Mouse (Mus musculus): ENCODE data around the gene Atg2b. TPM values are rescaled to one million over a fixed set of nuclear protein-coding genes. Genes with fewer than 3 reads are reported as not detected.

The Atg2b gene
- polyA plus RNA-seq, 1 experiment from 2014 or later = 14.5 TPM

DNA sequence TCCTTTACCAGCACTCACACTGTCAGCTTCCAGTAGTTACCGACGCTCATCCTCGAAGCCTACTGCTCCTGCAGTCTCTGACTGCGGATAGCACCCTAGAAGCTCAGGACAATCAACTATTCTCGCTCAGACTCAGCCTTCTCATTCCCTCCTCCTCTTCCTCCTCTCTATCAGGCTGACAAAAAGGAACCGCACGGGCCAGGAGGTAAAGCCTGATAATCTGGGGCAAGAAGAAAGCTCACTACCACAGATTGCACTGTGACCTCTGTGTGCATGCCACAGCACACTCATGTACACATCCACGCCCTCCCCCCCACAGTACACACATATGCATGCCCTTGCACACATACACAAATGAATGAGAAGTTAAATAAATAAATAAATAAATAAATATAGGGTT lies 8.7 kb downstream of the Atg2b start:
- ATAC-seq = no peak
- H3K27ac ChIP-seq = no peak overlapping the region
- 94% methylated on average over 8 of the region's 8 CpGs for WGBS

DNA sequence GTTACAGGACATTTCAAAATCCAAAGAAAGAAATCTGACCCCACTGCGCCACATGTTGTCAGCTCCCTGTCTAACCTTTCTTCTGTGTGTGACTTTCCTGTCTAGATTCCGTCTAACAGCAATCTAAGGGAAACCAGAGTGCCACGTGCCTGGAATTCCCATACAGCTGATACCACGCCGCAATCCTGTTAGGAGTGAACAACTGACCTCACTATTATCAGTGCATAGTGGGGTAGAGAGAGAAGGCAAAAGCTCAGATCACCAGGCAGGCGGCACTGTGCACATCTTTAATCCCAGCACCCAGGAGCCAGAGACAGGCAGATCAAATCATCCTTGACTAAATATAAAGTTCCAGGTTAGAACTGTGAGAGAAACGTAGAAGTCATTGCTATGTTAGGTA lies 29.2 kb downstream of the Atg2b start:
- H3K27ac ChIP-seq = no peak overlapping the region
- H3K27me3 ChIP-seq = no peaks in the 10 kb centered on the region
- H3K9ac ChIP-seq (replicated peaks) = no peak overlapping the region
- peaks cover 94% of the 10 kb centered on the region for H3K36me3 ChIP-seq
- 92% methylated on average over 7 of the region's 7 CpGs for WGBS
- H3K4me1 ChIP-seq (replicated peaks) = no peaks in the 10 kb centered on the region
- H3K9me3 ChIP-seq = no peaks in the 10 kb centered on the region
- H3K4me2 ChIP-seq (replicated peaks) = no peak overlapping the region
- no peak for ATAC-seq
- no peak overlapping the region for H3K4me3 ChIP-seq (replicated peaks)

More for the DNA sequence above, 8.7 kb downstream of the Atg2b start:
- Histone ChIP-seq H3K9me3 (no peaks in the 10 kb centered on the region), H3K4me2 (replicated peaks) (no peak overlapping the region), H3K4me3 (replicated peaks) (no peak overlapping the region), H3K4me1 (replicated peaks) (0 out of 2 replicates have a peak, but pooled peaks cover 2% of the 10 kb centered on the region), H3K36me3 (peaks cover 27% of the 10 kb centered on the region), H3K9ac (replicated peaks) (no peak overlapping the region), H3K27me3 (no peaks in the 10 kb centered on the region)

DNA sequence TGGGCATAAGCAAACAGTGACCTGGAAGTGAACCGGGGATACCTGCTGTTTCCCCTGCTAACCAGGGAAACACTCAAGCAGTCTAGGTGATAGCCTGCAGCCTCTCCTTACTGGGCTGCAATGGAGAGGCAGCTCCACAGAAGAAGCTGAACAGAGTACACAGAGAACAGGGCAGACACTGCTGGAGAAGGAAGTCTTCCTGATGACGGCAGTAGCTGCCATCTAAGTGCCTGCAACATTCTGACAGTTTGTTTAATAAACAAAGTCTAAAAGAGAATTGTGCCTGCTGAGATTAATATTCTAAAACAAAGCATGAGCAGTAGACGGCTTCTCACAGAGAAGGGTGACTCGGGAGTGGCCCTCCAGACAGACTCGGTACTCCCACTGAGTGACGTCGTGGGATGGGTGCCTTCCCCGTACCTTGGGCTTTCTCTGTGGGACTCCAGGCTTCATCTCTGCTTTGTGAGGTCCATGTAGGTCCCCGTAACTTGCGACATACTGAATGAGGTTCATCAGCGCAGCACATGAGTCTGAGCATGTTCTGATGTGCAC lies 42.2 kb downstream of the Atg2b start:
- Histone ChIP-seq H3K36me3 (peaks cover 97% of the 10 kb centered on the region), H3K4me2 (replicated peaks) (no peak overlapping the region), H3K9me3 (no peaks in the 10 kb centered on the region), H3K4me1 (replicated peaks) (no peaks in the 10 kb centered on the region), H3K27ac (no peak overlapping the region), H3K9ac (replicated peaks) (no peak overlapping the region), H3K27me3 (no peaks in the 10 kb centered on the region), H3K4me3 (replicated peaks) (no peak overlapping the region)
- ATAC-seq = no peak
- 94% methylated on average over 11 of the region's 11 CpGs for WGBS

DNA sequence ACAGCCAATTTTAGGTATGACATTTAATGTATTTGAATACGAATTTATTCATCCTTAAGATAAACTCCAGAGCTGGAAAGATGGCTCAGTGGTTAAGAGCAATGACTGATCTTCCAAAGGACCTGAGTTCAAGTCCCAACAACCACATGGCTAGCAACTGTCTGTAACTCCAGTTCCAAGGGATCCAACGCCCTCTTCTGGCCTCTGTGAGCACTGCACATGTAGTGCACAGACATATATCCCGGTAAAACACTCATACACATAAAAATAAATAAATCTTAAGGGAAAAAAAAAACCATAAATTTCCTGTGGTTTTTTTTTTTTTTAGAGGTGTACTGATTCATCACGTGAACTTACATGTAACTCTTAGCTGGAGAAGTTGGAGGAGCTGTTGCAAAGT lies 47.5 kb downstream of the Atg2b start:
- no peak overlapping the region for H3K27ac ChIP-seq
- H3K4me1 ChIP-seq (replicated peaks) = no peaks in the 10 kb centered on the region
- no peak overlapping the region for H3K9ac ChIP-seq (replicated peaks)
- ATAC-seq = no peak
- H3K9me3 ChIP-seq = no peaks in the 10 kb centered on the region
- no peak overlapping the region for H3K4me3 ChIP-seq (replicated peaks)
- no peak overlapping the region for H3K4me2 ChIP-seq (replicated peaks)
- H3K27me3 ChIP-seq = no peaks in the 10 kb centered on the region
- peaks cover 98% of the 10 kb centered on the region for H3K36me3 ChIP-seq
- 80% methylated on average over 4 of the region's 4 CpGs for WGBS

DNA sequence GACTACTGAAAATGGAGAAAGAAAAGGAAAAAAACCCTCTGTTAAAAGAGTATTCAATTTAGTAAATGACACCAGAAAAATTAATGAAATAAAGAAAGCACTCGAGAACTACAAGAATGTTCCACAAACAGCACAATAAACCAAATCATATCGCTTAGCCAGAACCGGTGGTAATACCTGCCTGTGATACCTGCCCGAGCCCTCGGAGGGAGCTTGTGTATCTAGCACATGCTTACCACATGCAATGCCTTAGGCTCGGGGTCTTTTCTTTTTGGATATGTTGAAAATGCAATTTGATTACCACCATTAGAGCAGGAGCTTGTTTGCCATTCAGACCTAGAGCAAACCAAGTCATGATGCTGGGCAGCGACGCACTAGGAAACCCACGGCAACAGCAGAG lies 48.5 kb downstream of the Atg2b start:
- ATAC-seq = no peak
- 90% methylated on average over 9 of the region's 9 CpGs for WGBS
- Histone ChIP-seq H3K9ac (replicated peaks) (no peak overlapping the region), H3K4me3 (replicated peaks) (no peak overlapping the region), H3K27me3 (no peaks in the 10 kb centered on the region), H3K4me1 (replicated peaks) (no peaks in the 10 kb centered on the region), H3K27ac (no peak overlapping the region), H3K9me3 (no peaks in the 10 kb centered on the region), H3K36me3 (peaks cover 88% of the 10 kb centered on the region), H3K4me2 (replicated peaks) (no peak overlapping the region)

DNA sequence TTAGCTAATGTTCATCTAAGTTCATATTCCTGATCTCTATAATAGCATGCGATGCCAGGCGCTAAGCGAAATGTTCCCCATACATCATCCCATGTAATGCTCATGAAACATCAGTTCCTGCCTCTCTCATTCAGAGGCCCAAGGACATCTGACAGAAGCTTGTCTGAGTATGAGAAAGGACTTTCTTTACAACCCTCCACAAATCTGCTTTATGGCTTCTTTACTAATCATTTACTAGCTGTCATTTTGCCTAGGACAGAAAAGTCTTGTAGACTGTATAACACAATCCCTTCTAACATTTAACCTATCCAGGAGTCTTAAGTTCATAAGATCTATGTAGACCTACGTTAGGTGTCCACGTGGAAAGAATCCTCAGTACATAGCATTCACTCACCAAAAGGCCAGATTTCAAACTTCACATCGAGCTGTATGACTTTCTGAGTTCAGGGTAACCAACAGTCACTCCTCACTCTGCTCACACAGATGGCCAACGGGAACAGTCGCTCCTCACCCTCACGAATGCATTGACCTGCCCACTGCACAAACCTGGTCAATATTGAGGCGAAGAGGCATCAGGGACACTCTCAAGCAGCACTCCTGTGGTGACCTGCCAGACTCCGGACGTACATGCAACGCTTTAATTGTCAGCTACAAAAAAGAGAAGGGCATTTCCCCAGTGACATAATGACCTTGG lies 50.5 kb downstream of the Atg2b start:
- Histone ChIP-seq H3K4me1 (replicated peaks) (no peaks in the 10 kb centered on the region), H3K4me2 (replicated peaks) (no peak overlapping the region), H3K9ac (replicated peaks) (no peak overlapping the region), H3K9me3 (no peaks in the 10 kb centered on the region), H3K4me3 (replicated peaks) (no peak overlapping the region), H3K36me3 (peaks cover 71% of the 10 kb centered on the region), H3K27ac (no peak overlapping the region), H3K27me3 (no peaks in the 10 kb centered on the region)
- 97% methylated on average over 13 of the region's 13 CpGs for WGBS
- ATAC-seq = no peak

DNA sequence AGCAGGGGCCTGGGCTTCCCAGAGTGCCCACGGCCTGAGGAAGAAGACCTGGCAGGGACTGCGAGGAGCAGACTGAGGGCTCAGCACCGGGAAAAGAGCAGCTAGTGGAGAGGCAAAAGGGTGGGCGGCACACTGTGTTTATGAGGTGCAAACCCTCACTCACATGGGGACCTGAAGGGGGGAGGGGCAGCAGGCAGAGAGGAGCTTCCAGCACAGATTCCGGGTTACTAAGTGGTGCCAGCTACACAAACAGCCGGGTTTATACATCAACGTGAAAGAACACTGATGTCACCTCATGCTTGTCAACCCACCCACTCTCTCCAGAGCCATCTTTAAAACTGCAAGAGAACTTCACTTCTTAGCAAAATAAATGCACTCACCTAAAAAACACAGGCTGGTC lies 59.2 kb downstream of the Atg2b start:
- no peaks in the 10 kb centered on the region for H3K4me1 ChIP-seq (replicated peaks)
- no peak overlapping the region for H3K27ac ChIP-seq
- ATAC-seq = no peak
- no peak overlapping the region for H3K4me2 ChIP-seq (replicated peaks)
- H3K9ac ChIP-seq (replicated peaks) = no peak overlapping the region
- H3K36me3 ChIP-seq = peaks cover 68% of the 10 kb centered on the region
- no peaks in the 10 kb centered on the region for H3K27me3 ChIP-seq
- 81% methylated on average over 7 of the region's 7 CpGs for WGBS
- no peaks in the 10 kb centered on the region for H3K9me3 ChIP-seq
- no peak overlapping the region for H3K4me3 ChIP-seq (replicated peaks)

DNA sequence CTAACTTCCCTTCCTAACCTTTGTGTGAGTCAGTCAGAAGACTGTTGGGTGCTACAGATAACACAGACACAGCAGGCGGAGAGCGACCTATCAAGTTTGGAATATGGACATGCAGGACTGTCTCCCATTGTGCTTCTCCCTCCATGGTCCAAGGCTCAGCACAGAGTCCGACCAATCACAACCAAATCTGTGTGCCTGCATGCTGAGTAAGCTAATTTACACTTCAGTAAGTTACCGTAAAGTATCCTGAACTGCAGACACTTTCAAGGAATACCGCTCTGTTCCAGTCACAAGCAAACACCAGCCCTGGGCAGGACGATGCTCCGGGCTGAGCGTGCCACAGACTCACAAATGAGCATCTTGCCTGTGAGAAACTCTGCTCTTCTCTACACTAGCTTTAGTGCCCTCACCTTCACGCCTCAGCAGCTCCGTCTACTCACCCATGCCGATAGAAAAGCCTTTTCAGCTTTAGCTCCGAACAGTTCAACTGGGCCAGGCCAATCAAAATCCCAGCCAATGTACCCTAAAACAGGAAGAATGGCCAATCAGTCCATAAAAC lies 62.0 kb downstream of the Atg2b start:
- WGBS = 43% methylated on average over 12 of the region's 12 CpGs
- Histone ChIP-seq H3K4me1 (replicated peaks) (no peaks in the 10 kb centered on the region), H3K27me3 (no peaks in the 10 kb centered on the region), H3K4me3 (replicated peaks) (no peak overlapping the region), H3K9ac (replicated peaks) (no peak overlapping the region), H3K9me3 (no peaks in the 10 kb centered on the region), H3K27ac (no peak overlapping the region), H3K4me2 (replicated peaks) (no peak overlapping the region), H3K36me3 (peaks cover 80% of the 10 kb centered on the region)
- ATAC-seq = no peak

DNA sequence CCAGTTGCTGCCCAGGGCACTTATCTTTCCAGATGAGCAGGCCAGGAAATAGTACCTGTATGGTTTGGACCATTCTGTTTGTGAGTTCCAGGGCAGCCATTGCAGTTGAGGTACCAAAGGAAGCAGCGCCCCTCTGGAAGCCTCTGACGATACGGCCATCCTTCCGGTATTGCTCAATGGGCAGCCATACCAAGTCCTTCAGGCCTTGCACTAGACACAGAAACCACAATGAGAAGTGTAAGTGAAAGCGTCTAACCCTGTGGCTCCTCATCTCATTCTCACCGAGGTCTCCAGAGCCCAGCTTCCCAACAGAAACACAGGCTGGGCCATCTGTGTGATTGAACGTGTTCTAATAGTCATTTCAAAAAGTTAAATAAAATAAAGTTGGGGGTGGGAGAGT lies 63.0 kb downstream of the Atg2b start:
- Histone ChIP-seq H3K4me2 (replicated peaks) (no peak overlapping the region), H3K4me1 (replicated peaks) (no peaks in the 10 kb centered on the region), H3K9ac (replicated peaks) (no peak overlapping the region), H3K4me3 (replicated peaks) (no peak overlapping the region), H3K9me3 (no peaks in the 10 kb centered on the region), H3K27ac (no peak overlapping the region), H3K27me3 (no peaks in the 10 kb centered on the region), H3K36me3 (peaks cover 82% of the 10 kb centered on the region)
- ATAC-seq = no peak
- WGBS = 96% methylated on average over 7 of the region's 7 CpGs

DNA sequence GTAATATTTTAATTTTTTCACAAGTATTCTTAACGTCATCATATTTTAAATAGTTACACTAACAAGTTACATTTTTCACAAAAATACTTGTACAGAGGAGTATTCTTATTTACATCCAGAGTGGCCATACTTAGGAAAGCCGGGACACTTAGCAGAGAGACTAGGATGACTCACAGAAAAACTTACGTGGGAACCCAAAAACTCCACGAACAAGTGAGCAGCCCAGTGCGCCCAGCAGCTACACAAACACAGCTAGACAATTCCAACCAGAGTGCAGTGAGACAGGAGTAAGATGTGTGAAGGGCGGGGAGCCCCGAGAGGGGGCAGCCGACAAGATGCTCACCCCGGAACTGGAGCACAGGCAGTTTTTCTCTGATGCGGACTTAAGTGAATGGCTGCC lies 71.5 kb downstream of the Atg2b start:
- WGBS = 89% methylated on average over 10 of the region's 10 CpGs

DNA sequence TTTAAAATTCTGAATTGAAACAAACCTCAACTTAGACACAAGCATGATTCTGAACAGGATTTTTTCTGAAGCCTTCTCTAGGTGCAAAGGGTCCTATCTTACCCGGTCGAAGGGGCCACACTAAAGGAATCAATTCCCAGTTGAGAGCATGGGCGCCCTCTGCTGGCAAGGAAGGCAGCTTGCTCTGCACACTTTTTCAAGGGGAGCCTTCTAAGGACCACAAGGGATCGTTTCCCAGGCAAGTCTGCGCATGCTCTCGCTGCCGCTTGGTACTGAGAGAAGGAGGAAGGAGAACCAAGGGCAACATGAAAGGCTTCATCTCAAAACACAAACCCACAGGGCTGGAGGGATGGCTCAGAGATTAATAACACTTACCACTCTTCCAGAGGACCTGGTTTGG lies 73.3 kb downstream of the Atg2b start:
- Histone ChIP-seq H3K9ac (replicated peaks) (no peak overlapping the region), H3K27ac (no peak overlapping the region), H3K36me3 (peaks cover 19% of the 10 kb centered on the region), H3K27me3 (no peaks in the 10 kb centered on the region), H3K4me1 (replicated peaks) (no peaks in the 10 kb centered on the region), H3K4me3 (replicated peaks) (no peak overlapping the region), H3K9me3 (no peaks in the 10 kb centered on the region), H3K4me2 (replicated peaks) (no peak overlapping the region)
- peak; percentile 68 for ATAC-seq
- 9% methylated on average over 7 of the region's 7 CpGs for WGBS

More for the DNA sequence above, 71.5 kb downstream of the Atg2b start:
- Histone ChIP-seq H3K36me3 (peaks cover 37% of the 10 kb centered on the region), H3K4me3 (replicated peaks) (no peak overlapping the region), H3K4me2 (replicated peaks) (no peak overlapping the region), H3K27me3 (no peaks in the 10 kb centered on the region), H3K9ac (replicated peaks) (no peak overlapping the region), H3K4me1 (replicated peaks) (no peaks in the 10 kb centered on the region), H3K27ac (no peak overlapping the region), H3K9me3 (no peaks in the 10 kb centered on the region)
- no peak for ATAC-seq

DNA sequence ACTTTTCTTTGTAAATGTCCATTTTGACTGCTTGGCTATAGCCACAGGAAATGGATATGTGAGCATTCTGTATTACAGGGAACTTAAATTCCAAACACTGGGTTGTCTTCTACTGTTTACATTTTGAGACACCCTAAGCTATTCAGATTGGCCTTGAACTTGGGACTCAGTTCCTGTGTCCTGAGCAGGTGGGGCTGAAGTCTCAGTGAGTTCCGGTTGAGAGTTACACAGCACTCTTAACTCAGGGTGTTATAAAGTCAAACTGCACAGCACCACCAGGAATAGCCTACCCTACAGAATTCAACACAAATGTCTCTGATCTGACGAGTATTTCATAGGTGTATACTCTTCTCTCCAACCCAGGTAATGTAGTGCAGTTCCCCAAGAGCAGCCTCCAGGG lies 74.0 kb downstream of the Atg2b start:
- Histone ChIP-seq H3K27me3 (peaks cover 4% of the 10 kb centered on the region; the same call in 1 of the 2 replicates), H3K36me3 (peaks cover 13% of the 10 kb centered on the region), H3K4me1 (replicated peaks) (no peaks in the 10 kb centered on the region), H3K4me2 (replicated peaks) (no peak overlapping the region), H3K4me3 (replicated peaks) (no peak overlapping the region), H3K9me3 (no peaks in the 10 kb centered on the region), H3K27ac (no peak overlapping the region), H3K9ac (replicated peaks) (no peak overlapping the region)
- ATAC-seq = no peak
- WGBS = 92% methylated on average over 2 of the region's 2 CpGs
